Mouse (Mus musculus): ENCODE results near the gene Sgms2. TPM values are rescaled to one million over a fixed set of nuclear protein-coding genes. Genes with fewer than 3 reads are reported as not detected.

Gene Sgms2
- polyA plus RNA-seq, 1 experiment from 2014 or later = 0.61 TPM

DNA sequence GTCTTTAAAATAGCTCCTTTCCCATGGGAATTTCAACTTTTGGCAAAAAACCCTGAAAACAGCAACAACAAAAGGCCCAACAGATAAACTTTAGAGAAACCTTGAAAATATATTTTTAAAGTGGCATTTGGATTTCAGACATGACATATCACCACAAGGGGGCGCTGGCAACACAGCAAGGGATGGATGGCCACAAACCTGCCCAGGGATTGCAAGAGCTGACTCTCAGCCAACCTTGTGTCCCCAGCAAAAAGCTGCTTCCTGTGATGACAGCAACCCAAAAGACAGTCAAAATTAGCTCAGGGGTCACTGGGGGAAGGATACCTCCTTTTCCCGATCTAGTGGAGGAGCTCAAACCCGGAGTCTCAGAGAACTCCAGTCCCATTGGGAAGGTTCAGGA is 171.0 kb downstream of the Sgms2 start:
- H3K9ac ChIP-seq (replicated peaks) = no peak overlapping the region
- H3K4me2 ChIP-seq (replicated peaks) = no peak overlapping the region
- 7% methylated on average over 3 of the region's 3 CpGs for WGBS

GRCm38 (mm10) chr3:131318211-131318610 is 173.0 kb downstream of the Sgms2 start:
- Histone ChIP-seq H3K4me3 (replicated peaks) (no peak overlapping the region), H3K36me3 (no peaks in the 10 kb centered on the region), H3K27ac (no peak overlapping the region), H3K27me3 (no peaks in the 10 kb centered on the region), H3K4me2 (replicated peaks) (no peak overlapping the region), H3K9me3 (no peaks in the 10 kb centered on the region), H3K4me1 (replicated peaks) (no peaks in the 10 kb centered on the region; the same call in 1 of the 2 replicates), H3K9ac (replicated peaks) (no peak overlapping the region)
- WGBS = 58% methylated on average over 2 of the region's 2 CpGs
- no peak for ATAC-seq

More for the DNA sequence above, 171.0 kb downstream of the Sgms2 start:
- no peaks in the 10 kb centered on the region for H3K9me3 ChIP-seq
- H3K27me3 ChIP-seq = no peaks in the 10 kb centered on the region
- ATAC-seq = peak; percentile 55; the same call in 1 of the 2 replicates
- H3K27ac ChIP-seq = no peak overlapping the region
- H3K4me1 ChIP-seq (replicated peaks) = no peaks in the 10 kb centered on the region; the same call in 1 of the 2 replicates
- H3K36me3 ChIP-seq = no peaks in the 10 kb centered on the region
- no peak overlapping the region for H3K4me3 ChIP-seq (replicated peaks)

DNA sequence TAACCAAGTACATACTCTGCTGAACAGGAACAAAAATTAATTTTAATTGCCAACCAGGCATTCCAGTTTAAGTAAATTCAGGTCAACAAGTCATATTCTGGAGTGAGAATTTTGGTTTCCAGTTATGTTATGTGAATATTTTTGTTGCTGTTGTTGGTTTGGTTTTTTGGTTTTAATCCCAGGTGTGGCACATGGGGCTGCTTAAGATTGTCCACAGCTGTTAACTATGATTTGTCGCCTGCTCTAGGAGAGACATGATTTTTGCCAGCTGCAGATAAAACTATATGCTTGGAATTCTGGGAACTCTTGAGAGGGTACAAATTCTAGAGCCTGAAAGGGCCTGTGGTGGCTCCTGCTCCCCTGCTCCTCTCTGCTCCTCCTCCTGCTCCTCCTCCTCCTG is 174.1 kb downstream of the Sgms2 start:
- Histone ChIP-seq H3K4me2 (replicated peaks) (no peak overlapping the region), H3K4me1 (replicated peaks) (no peaks in the 10 kb centered on the region; the same call in 1 of the 2 replicates), H3K9me3 (no peaks in the 10 kb centered on the region), H3K27ac (no peak overlapping the region), H3K9ac (replicated peaks) (no peak overlapping the region), H3K27me3 (no peaks in the 10 kb centered on the region), H3K36me3 (no peaks in the 10 kb centered on the region), H3K4me3 (replicated peaks) (no peak overlapping the region)
- 93% methylated on average over 1 of the region's 1 CpGs for WGBS
- no peak for ATAC-seq

GRCm38 (mm10) chr3:131315957-131316510 is 175.2 kb downstream of the Sgms2 start:
- 0 out of 2 replicates have a peak, but pooled peaks have one; percentile 27 for ATAC-seq
- H3K27me3 ChIP-seq = no peaks in the 10 kb centered on the region
- no peak overlapping the region for H3K9ac ChIP-seq (replicated peaks)
- no peak overlapping the region for H3K4me3 ChIP-seq (replicated peaks)
- no peaks in the 10 kb centered on the region for H3K9me3 ChIP-seq
- H3K4me1 ChIP-seq (replicated peaks) = no peaks in the 10 kb centered on the region; the same call in 1 of the 2 replicates
- no peak overlapping the region for H3K27ac ChIP-seq
- no peak overlapping the region for H3K4me2 ChIP-seq (replicated peaks)
- no peaks in the 10 kb centered on the region for H3K36me3 ChIP-seq
- whole genome bisulfite sequencing = 47% methylated on average over 4 of the region's 4 CpGs

DNA sequence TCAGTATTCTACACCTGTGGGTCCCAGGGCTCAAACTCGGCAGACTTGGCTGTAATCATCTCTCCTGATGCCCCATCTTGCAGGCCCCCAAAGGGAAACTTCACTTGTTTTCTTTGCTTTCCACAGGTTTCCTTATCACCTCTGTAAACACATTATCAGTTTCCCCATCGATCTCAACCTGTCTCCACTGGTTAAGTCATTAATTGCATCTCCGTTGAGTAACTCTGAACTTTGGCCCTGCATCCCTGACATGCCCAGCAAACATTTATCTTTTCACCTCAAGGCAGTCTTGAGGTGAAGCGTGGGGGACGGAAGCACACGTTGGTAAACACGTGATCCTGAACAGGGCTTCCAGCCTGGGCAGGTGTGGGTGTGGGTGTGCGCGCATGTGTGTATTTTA is 178.9 kb downstream of the Sgms2 start:
- Histone ChIP-seq H3K4me3 (replicated peaks) (no peak overlapping the region), H3K27me3 (no peaks in the 10 kb centered on the region), H3K9me3 (peaks cover 13% of the 10 kb centered on the region), H3K27ac (no peak overlapping the region), H3K9ac (replicated peaks) (no peak overlapping the region), H3K4me1 (replicated peaks) (no peaks in the 10 kb centered on the region; the same call in 1 of the 2 replicates), H3K36me3 (no peaks in the 10 kb centered on the region), H3K4me2 (replicated peaks) (no peak overlapping the region)
- no peak for ATAC-seq
- 92% methylated on average over 9 of the region's 9 CpGs for WGBS

- H3K9me3 ChIP-seq = peaks cover 13% of the 10 kb centered on the region
- H3K36me3 ChIP-seq = no peaks in the 10 kb centered on the region
- H3K4me3 ChIP-seq (replicated peaks) = no peak overlapping the region
- H3K4me1 ChIP-seq (replicated peaks) = no peaks in the 10 kb centered on the region
- ATAC-seq = no peak
- no peak overlapping the region for H3K27ac ChIP-seq
- H3K4me2 ChIP-seq (replicated peaks) = no peak overlapping the region
- WGBS = 87% methylated on average over 4 of the region's 4 CpGs
- no peaks in the 10 kb centered on the region for H3K27me3 ChIP-seq
- H3K9ac ChIP-seq (replicated peaks) = no peak overlapping the region
Measured at GRCm38 (mm10) chr3:131310572-131310971, 180.6 kb downstream of the Sgms2 start.

- Histone ChIP-seq H3K4me1 (replicated peaks) (no peaks in the 10 kb centered on the region), H3K4me3 (replicated peaks) (no peak overlapping the region), H3K9ac (replicated peaks) (no peak overlapping the region), H3K9me3 (peaks cover 13% of the 10 kb centered on the region), H3K4me2 (replicated peaks) (no peak overlapping the region), H3K36me3 (no peaks in the 10 kb centered on the region), H3K27ac (no peak overlapping the region), H3K27me3 (peaks cover 7% of the 10 kb centered on the region; the same call in 1 of the 2 replicates)
- 84% methylated on average over 3 of the region's 3 CpGs for WGBS
- ATAC-seq = no peak
Measured at GRCm38 (mm10) chr3:131307811-131308210, 183.4 kb downstream of the Sgms2 start.

GRCm38 (mm10) chr3:131306255-131306654 is 185.0 kb downstream of the Sgms2 start:
- H3K27ac ChIP-seq = no peak overlapping the region
- H3K36me3 ChIP-seq = no peaks in the 10 kb centered on the region
- 91% methylated on average over 7 of the region's 7 CpGs for WGBS
- no peak overlapping the region for H3K9ac ChIP-seq (replicated peaks)
- peaks cover 13% of the 10 kb centered on the region for H3K9me3 ChIP-seq
- H3K27me3 ChIP-seq = peaks cover 12% of the 10 kb centered on the region; the same call in 1 of the 2 replicates
- H3K4me1 ChIP-seq (replicated peaks) = peaks cover 9% of the 10 kb centered on the region; the same call in 1 of the 2 replicates
- no peak overlapping the region for H3K4me3 ChIP-seq (replicated peaks)
- no peak overlapping the region for H3K4me2 ChIP-seq (replicated peaks)
- no peak for ATAC-seq

GRCm38 (mm10) chr3:131303320-131303714 is 187.9 kb downstream of the Sgms2 start:
- Histone ChIP-seq H3K4me1 (replicated peaks) (peaks cover 9% of the 10 kb centered on the region; the same call in 1 of the 2 replicates), H3K36me3 (no peaks in the 10 kb centered on the region), H3K27ac (no peak overlapping the region), H3K4me2 (replicated peaks) (peak overlapping the region; percentile 88), H3K27me3 (peaks cover 12% of the 10 kb centered on the region; the same call in 1 of the 2 replicates), H3K9ac (replicated peaks) (peak overlapping the region; percentile 75), H3K9me3 (0 out of 2 replicates have a peak, but pooled peaks cover 1% of the 10 kb centered on the region), H3K4me3 (replicated peaks) (peak overlapping the region; percentile 66)
- no peak; the same call in 1 of the 2 replicates for ATAC-seq
- 22% methylated on average over 5 of the region's 5 CpGs for WGBS

GRCm38 (mm10) chr3:131302452-131303319 is 188.5 kb downstream of the Sgms2 start, which contains the start of gene Cyp2u1:
Gene Cyp2u1 (minus strand): TSS chr3:131303227.
- peak; percentile 98 for ATAC-seq
- Histone ChIP-seq H3K4me3 (replicated peaks) (peak within 1 kb of the TSS; percentile 66), H3K9me3 (no peaks in the 10 kb centered on the region), H3K36me3 (no peaks in the 10 kb centered on the region), H3K27me3 (peaks cover 12% of the 10 kb centered on the region; the same call in 1 of the 2 replicates), H3K4me2 (replicated peaks) (peak within 1 kb of the TSS; percentile 88), H3K27ac (peak within 1 kb of the TSS; percentile 83), H3K4me1 (replicated peaks) (peaks cover 9% of the 10 kb centered on the region; the same call in 1 of the 2 replicates), H3K9ac (replicated peaks) (peak within 1 kb of the TSS; percentile 75)
- under 1% methylated on average over 71 of the region's 71 CpGs for WGBS

GRCm38 (mm10) chr3:131299908-131300307 is 191.3 kb downstream of the Sgms2 start:
- H3K4me1 ChIP-seq (replicated peaks) = peaks cover 9% of the 10 kb centered on the region; the same call in 1 of the 2 replicates
- no peaks in the 10 kb centered on the region for H3K9me3 ChIP-seq
- ATAC-seq = no peak
- no peak overlapping the region for H3K4me3 ChIP-seq (replicated peaks)
- no peak overlapping the region for H3K4me2 ChIP-seq (replicated peaks)
- H3K9ac ChIP-seq (replicated peaks) = no peak overlapping the region
- H3K27me3 ChIP-seq = peaks cover 12% of the 10 kb centered on the region; the same call in 1 of the 2 replicates
- no peak overlapping the region for H3K27ac ChIP-seq
- 8% methylated on average over 6 of the region's 6 CpGs for WGBS
- H3K36me3 ChIP-seq = 0 out of 2 replicates have a peak, but pooled peaks cover 4% of the 10 kb centered on the region

DNA sequence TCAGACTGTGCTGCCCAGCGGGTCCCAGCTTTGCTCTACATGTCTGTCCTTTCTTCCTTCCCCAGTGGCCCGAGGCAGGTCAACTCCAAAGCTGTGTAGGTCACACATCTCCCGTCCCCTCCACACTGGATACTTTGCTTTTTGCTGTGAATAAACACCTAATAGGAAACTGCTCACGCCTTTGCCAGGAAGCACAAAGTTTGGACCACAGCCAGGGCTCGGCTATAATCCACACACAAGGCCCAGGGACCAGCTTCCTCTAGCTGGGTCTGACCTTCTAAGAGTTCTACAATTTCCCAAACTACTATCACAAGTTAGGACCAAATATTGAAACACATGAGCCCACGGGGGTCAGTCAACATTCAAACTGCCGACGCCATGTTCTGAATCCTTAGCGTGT is 192.1 kb downstream of the Sgms2 start:
- Histone ChIP-seq H3K4me2 (replicated peaks) (no peak overlapping the region), H3K36me3 (0 out of 2 replicates have a peak, but pooled peaks cover 4% of the 10 kb centered on the region), H3K27ac (no peak overlapping the region), H3K27me3 (peaks cover 10% of the 10 kb centered on the region; the same call in 1 of the 2 replicates), H3K9ac (replicated peaks) (no peak overlapping the region), H3K4me1 (replicated peaks) (peaks cover 9% of the 10 kb centered on the region; the same call in 1 of the 2 replicates), H3K4me3 (replicated peaks) (no peak overlapping the region), H3K9me3 (no peaks in the 10 kb centered on the region)
- WGBS = 83% methylated on average over 9 of the region's 9 CpGs
- no peak for ATAC-seq

All from midbrain, embryonic 13.5 days (tissue).